Mouse (Mus musculus) forebrain, embryonic 15.5 days (tissue): ENCODE measurements around the gene Cyp26b1. TPM values are rescaled to one million over a fixed set of nuclear protein-coding genes. Genes with fewer than 3 reads are reported as not detected.

Experiments
- ATAC-seq: fragments of 200-750 bp; cut with Nextera tagmentation; replicated peaks from 2 replicates; pipeline ENCODE4 v1.8.0; 2017; ENCODE audit warnings: mild to moderate bottlenecking, moderate TSS enrichment, moderate library complexity
- H3K27ac ChIP-seq: fragments of 300-500 bp; sonication (generic); replicated peaks from 2 replicates; pipeline ENCODE4 v1.5.1; 2015; ENCODE audit warnings: mild to moderate bottlenecking, inconsistent platforms
- H3K27me3 ChIP-seq: fragments of 300-500 bp; sonication (generic); 2 replicates; pipeline ENCODE4 v1.6.1; 2015; ENCODE audit warnings: inconsistent platforms
- H3K36me3 ChIP-seq: fragments of 300-500 bp; sonication (generic); 2 replicates; pipeline ENCODE4 v1.6.1; 2015; ENCODE audit warnings: mild to moderate bottlenecking, inconsistent platforms
- H3K4me1 ChIP-seq: fragments of 300-500 bp; sonication (generic); 2 replicates; pipeline ENCODE4 v1.6.1; 2015; ENCODE audit warnings: inconsistent platforms
- H3K4me2 ChIP-seq: fragments of 300-500 bp; sonication (generic); replicated peaks from 2 replicates; pipeline ENCODE4 v1.6.1; 2015; ENCODE audit warnings: mild to moderate bottlenecking, inconsistent platforms
- H3K4me3 ChIP-seq: fragments of 300-500 bp; sonication (generic); 2 replicates; pipeline ENCODE4 v1.5.1; 2015; ENCODE audit warnings: mild to moderate bottlenecking, inconsistent platforms
- H3K9ac ChIP-seq: fragments of 300-500 bp; sonication (generic); replicated peaks from 2 replicates; pipeline ENCODE4 v1.6.1; 2015; ENCODE audit warnings: mild to moderate bottlenecking, inconsistent platforms
- H3K9me3 ChIP-seq: fragments of 300-500 bp; sonication (generic); 2 replicates; pipeline ENCODE4 v1.6.1; 2016; ENCODE audit warnings: inconsistent platforms
- WGBS: fragments of 180-500 bp; shearing (Covaris S2); methylation state at CpG from one replicate; pipeline ENCODE4 v1.1.7; 2015; ENCODE audit warnings: mixed read lengths; 5-methylcytosine and 5-hydroxymethylcytosine counted together
- polyA plus RNA-seq: library from polyadenylated mRNA; unstranded; fragments of >200 nt; fragmentation: Nextera tagmentation; extraction: Ambion mirVana; gene quantifications from 2 replicates; pipeline ENCODE4 v1.2.1, GENCODE M21; 2015

Gene Cyp26b1
- polyA plus RNA-seq, 1 experiment from 2014 or later: 5.1 TPM

- peak overlapping the region; percentile 24 for H3K4me2 ChIP-seq
- no peaks in the 10 kb centered on the region for H3K36me3 ChIP-seq
- H3K9me3 ChIP-seq: no peaks in the 10 kb centered on the region
- H3K27me3 ChIP-seq: no peaks in the 10 kb centered on the region
- H3K4me3 ChIP-seq: 0 out of 2 replicates have a peak overlapping the region, but pooled peaks have one; percentile 7
- 0 out of 2 replicates have a peak, but pooled peaks have one; percentile 49 for ATAC-seq
- H3K4me1 ChIP-seq: 0 out of 2 replicates have a peak, but pooled peaks cover 7% of the 10 kb centered on the region
- WGBS: 32% methylated on average over 25 of the region's 25 CpGs
- no peak overlapping the region for H3K9ac ChIP-seq
- H3K27ac ChIP-seq: no peak overlapping the region
Measured at GRCm38 (mm10) chr6:84573905-84574660, 19.6 kb downstream of the Cyp26b1 start.

- no peak overlapping the region for H3K9ac ChIP-seq
- 39% methylated on average over 3 of the region's 3 CpGs for WGBS
- H3K27me3 ChIP-seq: no peaks in the 10 kb centered on the region
- H3K36me3 ChIP-seq: no peaks in the 10 kb centered on the region
- no peak overlapping the region for H3K27ac ChIP-seq
- no peaks in the 10 kb centered on the region for H3K9me3 ChIP-seq
- H3K4me1 ChIP-seq: 0 out of 2 replicates have a peak, but pooled peaks cover 7% of the 10 kb centered on the region
- ATAC-seq: no peak
- H3K4me3 ChIP-seq: no peak overlapping the region
- H3K4me2 ChIP-seq: no peak overlapping the region
Measured at GRCm38 (mm10) chr6:84570039-84570438, 23.7 kb downstream of the Cyp26b1 start.

GRCm38 (mm10) chr6:84569590-84569989 is 24.1 kb downstream of the Cyp26b1 start:
- no peak for ATAC-seq
- Histone ChIP-seq H3K4me3 (no peak overlapping the region), H3K27ac (no peak overlapping the region), H3K36me3 (no peaks in the 10 kb centered on the region), H3K9ac (no peak overlapping the region), H3K4me1 (0 out of 2 replicates have a peak, but pooled peaks cover 7% of the 10 kb centered on the region), H3K9me3 (no peaks in the 10 kb centered on the region), H3K4me2 (no peak overlapping the region), H3K27me3 (no peaks in the 10 kb centered on the region)

- H3K4me1 ChIP-seq: 0 out of 2 replicates have a peak, but pooled peaks cover 7% of the 10 kb centered on the region
- no peak overlapping the region for H3K9ac ChIP-seq
- no peaks in the 10 kb centered on the region for H3K27me3 ChIP-seq
- H3K36me3 ChIP-seq: no peaks in the 10 kb centered on the region
- H3K9me3 ChIP-seq: no peaks in the 10 kb centered on the region
- ATAC-seq: no peak
- H3K4me3 ChIP-seq: no peak overlapping the region
- no peak overlapping the region for H3K4me2 ChIP-seq
- H3K27ac ChIP-seq: no peak overlapping the region
- 87% methylated on average over 6 of the region's 6 CpGs for WGBS
Measured at GRCm38 (mm10) chr6:84568880-84569279, 24.8 kb downstream of the Cyp26b1 start.

GRCm38 (mm10) chr6:84567696-84568095 is 26.0 kb downstream of the Cyp26b1 start:
- Histone ChIP-seq H3K4me3 (no peak overlapping the region), H3K4me2 (no peak overlapping the region), H3K27me3 (no peaks in the 10 kb centered on the region), H3K9ac (no peak overlapping the region), H3K27ac (no peak overlapping the region), H3K36me3 (no peaks in the 10 kb centered on the region), H3K4me1 (0 out of 2 replicates have a peak, but pooled peaks cover 7% of the 10 kb centered on the region), H3K9me3 (no peaks in the 10 kb centered on the region)
- WGBS: 28% methylated on average over 4 of the region's 4 CpGs
- no peak for ATAC-seq

GRCm38 (mm10) chr6:84566825-84567224 is 26.9 kb downstream of the Cyp26b1 start:
- WGBS: 50% methylated on average over 2 of the region's 2 CpGs
- 0 out of 2 replicates have a peak, but pooled peaks cover 7% of the 10 kb centered on the region for H3K4me1 ChIP-seq
- no peaks in the 10 kb centered on the region for H3K9me3 ChIP-seq
- no peak for ATAC-seq
- H3K9ac ChIP-seq: no peak overlapping the region
- no peak overlapping the region for H3K4me2 ChIP-seq
- H3K4me3 ChIP-seq: no peak overlapping the region
- no peak overlapping the region for H3K27ac ChIP-seq
- H3K27me3 ChIP-seq: no peaks in the 10 kb centered on the region
- no peaks in the 10 kb centered on the region for H3K36me3 ChIP-seq

- Histone ChIP-seq H3K4me3 (no peak overlapping the region), H3K36me3 (no peaks in the 10 kb centered on the region), H3K27ac (no peak overlapping the region), H3K9ac (no peak overlapping the region), H3K4me2 (no peak overlapping the region), H3K9me3 (no peaks in the 10 kb centered on the region), H3K27me3 (no peaks in the 10 kb centered on the region), H3K4me1 (0 out of 2 replicates have a peak, but pooled peaks cover 7% of the 10 kb centered on the region)
- 82% methylated on average over 5 of the region's 5 CpGs for WGBS
- no peak for ATAC-seq
Measured at GRCm38 (mm10) chr6:84565245-84565644, 28.5 kb downstream of the Cyp26b1 start.

- H3K9me3 ChIP-seq: no peaks in the 10 kb centered on the region
- no peak overlapping the region for H3K4me2 ChIP-seq
- no peak overlapping the region for H3K4me3 ChIP-seq
- 73% methylated on average over 4 of the region's 4 CpGs for whole genome bisulfite sequencing
- no peak overlapping the region for H3K27ac ChIP-seq
- H3K27me3 ChIP-seq: no peaks in the 10 kb centered on the region
- no peaks in the 10 kb centered on the region for H3K4me1 ChIP-seq
- H3K9ac ChIP-seq: no peak overlapping the region
- H3K36me3 ChIP-seq: no peaks in the 10 kb centered on the region
- no peak for ATAC-seq
Measured at GRCm38 (mm10) chr6:84562948-84563347, 30.8 kb downstream of the Cyp26b1 start.

- WGBS: 93% methylated on average over 1 of the region's 1 CpGs
- H3K9ac ChIP-seq: no peak overlapping the region
- no peaks in the 10 kb centered on the region for H3K27me3 ChIP-seq
- H3K27ac ChIP-seq: no peak overlapping the region
- H3K36me3 ChIP-seq: no peaks in the 10 kb centered on the region
- ATAC-seq: no peak
- no peak overlapping the region for H3K4me3 ChIP-seq
- H3K4me1 ChIP-seq: no peaks in the 10 kb centered on the region
- no peaks in the 10 kb centered on the region for H3K9me3 ChIP-seq
- H3K4me2 ChIP-seq: no peak overlapping the region
Measured at GRCm38 (mm10) chr6:84561171-84561570, 32.5 kb downstream of the Cyp26b1 start.

- 73% methylated on average over 9 of the region's 9 CpGs for whole genome bisulfite sequencing
- Histone ChIP-seq H3K9ac (no peak overlapping the region), H3K27me3 (no peaks in the 10 kb centered on the region), H3K9me3 (no peaks in the 10 kb centered on the region), H3K4me2 (no peak overlapping the region), H3K4me1 (no peaks in the 10 kb centered on the region), H3K27ac (no peak overlapping the region), H3K36me3 (no peaks in the 10 kb centered on the region), H3K4me3 (no peak overlapping the region)
- ATAC-seq: no peak
Measured at GRCm38 (mm10) chr6:84549852-84550437, 43.8 kb downstream of the Cyp26b1 start.

- H3K4me1 ChIP-seq: no peaks in the 10 kb centered on the region
- WGBS: 79% methylated on average over 2 of the region's 2 CpGs
- no peak overlapping the region for H3K4me2 ChIP-seq
- H3K9me3 ChIP-seq: no peaks in the 10 kb centered on the region
- no peak overlapping the region for H3K27ac ChIP-seq
- H3K4me3 ChIP-seq: no peak overlapping the region
- no peaks in the 10 kb centered on the region for H3K27me3 ChIP-seq
- H3K9ac ChIP-seq: no peak overlapping the region
- no peaks in the 10 kb centered on the region for H3K36me3 ChIP-seq
- ATAC-seq: no peak
Measured at GRCm38 (mm10) chr6:84545428-84545827, 48.3 kb downstream of the Cyp26b1 start.

GRCm38 (mm10) chr6:84544359-84544758 is 49.3 kb downstream of the Cyp26b1 start:
- Histone ChIP-seq H3K4me2 (no peak overlapping the region), H3K9me3 (no peaks in the 10 kb centered on the region), H3K9ac (no peak overlapping the region), H3K36me3 (no peaks in the 10 kb centered on the region), H3K27me3 (no peaks in the 10 kb centered on the region), H3K27ac (no peak overlapping the region), H3K4me1 (no peaks in the 10 kb centered on the region), H3K4me3 (no peak overlapping the region)
- ATAC-seq: no peak
- 85% methylated on average over 3 of the region's 3 CpGs for WGBS
